Comparison of ENCODE assay signal across 9 mouse cellular contexts in the genomic region with DNA sequence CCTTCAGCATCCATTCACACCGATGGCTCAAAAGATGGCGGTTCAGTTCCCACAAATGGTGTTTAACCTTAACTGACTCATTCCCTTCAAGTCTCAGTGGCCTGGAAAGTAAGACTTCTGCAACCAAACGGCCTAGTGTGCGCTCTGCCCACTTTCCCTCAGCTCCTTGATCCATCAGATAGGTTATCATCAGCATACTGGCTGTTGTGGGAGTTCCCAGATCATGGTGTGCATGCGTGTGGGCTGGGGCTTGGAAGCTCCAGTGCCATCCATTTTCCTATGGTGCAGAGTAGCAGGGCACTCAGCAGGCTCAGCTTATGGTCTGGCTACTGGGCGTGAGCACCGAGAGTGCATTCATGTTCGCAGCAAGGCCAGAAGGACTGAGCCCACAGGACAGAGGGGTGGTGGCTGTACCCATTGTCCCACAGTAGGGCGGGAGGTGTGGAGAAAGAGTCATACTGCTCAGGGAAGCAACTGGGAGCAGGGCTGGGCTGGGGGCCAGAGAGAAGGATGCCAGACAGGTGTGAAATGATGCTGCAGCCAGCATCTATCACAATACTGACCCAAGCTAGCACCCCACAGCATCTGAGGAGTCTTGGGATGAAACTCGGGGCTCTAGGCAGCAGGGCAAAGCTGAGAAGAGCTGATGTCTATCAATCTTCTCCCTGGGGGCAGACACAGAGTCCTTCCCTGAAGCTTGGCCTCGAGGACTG. TPM values are rescaled to one million over a fixed set of nuclear protein-coding genes. Genes with fewer than 3 reads are reported as not detected.
DNase-seq lines count a peak whose midpoint lies in the region; ATAC-seq lines count a peak whose summit lies in the region.
"Had no signal": no experiment of that assay in that cellular context is flagged by ENCODE, and none has a peak within 500 bp of the region (broad histone marks: within the 10 kb centered on the region; RNA-seq: fewer than 3 reads in every experiment).

No protein-coding gene starts in this region.

- 0 out of 2 replicates have a peak overlapping the region, but pooled peaks have one; percentile 44 for H3K27ac ChIP-seq in heart, embryonic 10.5 days
- peak overlapping the region; percentile 68 for H3K27ac ChIP-seq in hindbrain, embryonic 15.5 days (replicated peaks)
- peak overlapping the region; percentile 64 for H3K27ac ChIP-seq in midbrain, embryonic 12.5 days (replicated peaks)

- no peak overlapping the region for H3K4me3 ChIP-seq in heart, embryonic 10.5 days
- no peak overlapping the region for H3K4me3 ChIP-seq in hindbrain, embryonic 15.5 days
- H3K4me3 ChIP-seq in midbrain, embryonic 12.5 days: no peak overlapping the region

- no peak overlapping the region for H3K9ac ChIP-seq in hindbrain, embryonic 15.5 days
- no peak overlapping the region; the same call in 1 of the 2 replicates for H3K9ac ChIP-seq in midbrain, embryonic 12.5 days (replicated peaks)

- H3K4me2 ChIP-seq in hindbrain, embryonic 15.5 days: peak overlapping the region; percentile 17
- no peak overlapping the region; the same call in 1 of the 2 replicates for H3K4me2 ChIP-seq in midbrain, embryonic 12.5 days (replicated peaks)

- WGBS in heart, embryonic 10.5 days: 72% methylated on average over 11 of the region's 11 CpGs
- 64% methylated on average over 11 of the region's 11 CpGs for WGBS in hindbrain, embryonic 15.5 days
- 82% methylated on average over 11 of the region's 11 CpGs for whole genome bisulfite sequencing in midbrain, embryonic 12.5 days

- no peaks in the 10 kb centered on the region for H3K36me3 ChIP-seq in heart, embryonic 10.5 days
- H3K36me3 ChIP-seq in hindbrain, embryonic 15.5 days: no peaks in the 10 kb centered on the region
- no peaks in the 10 kb centered on the region for H3K36me3 ChIP-seq in midbrain, embryonic 12.5 days

- H3K4me1 ChIP-seq in heart, embryonic 10.5 days: peaks cover 100% of the 10 kb centered on the region
- H3K4me1 ChIP-seq in hindbrain, embryonic 15.5 days (replicated peaks): peaks cover 94% of the 10 kb centered on the region
- peaks cover 94% of the 10 kb centered on the region for H3K4me1 ChIP-seq in midbrain, embryonic 12.5 days

- peak; percentile 3; the same call in 1 of the 2 replicates for ATAC-seq in hindbrain, embryonic 15.5 days (ENCODE audit: low FRiP score, low read depth)
- no peak for ATAC-seq in midbrain, embryonic 12.5 days (ENCODE audit: low FRiP score, low read depth)
- no peak for ATAC-seq in granulocyte monocyte progenitor cell, adult 5-6 weeks (replicated peaks; ENCODE audit: poor library complexity, severe bottlenecking)

- no peak for DNase-seq in heart, embryonic 10.5 days (ENCODE audit: low spot score)
- DNase-seq in heart, adult 8-10 months (ENCODE audit: low spot score): no peak
- DNase-seq in c-Kit-positive CD71-positive TER-119-positive erythroid progenitor cells, embryonic 14.5 days (ENCODE audit: low spot score): peak; percentile 32
- no peak for DNase-seq in adrenal gland, adult (ENCODE audit: inconsistent age in 2 of 2, low spot score in 1 of 2)
- no peak for DNase-seq in lung, adult 18-20 months
- DNase-seq: cerebellum, adult 11 months had no signal

- no peaks in the 10 kb centered on the region for H3K27me3 ChIP-seq in heart, embryonic 10.5 days (ENCODE audit: insufficient read depth, poor library complexity, severe bottlenecking)
- H3K27me3 ChIP-seq in hindbrain, embryonic 15.5 days: no peaks in the 10 kb centered on the region
- no peaks in the 10 kb centered on the region for H3K27me3 ChIP-seq in midbrain, embryonic 12.5 days

- no peaks in the 10 kb centered on the region for H3K9me3 ChIP-seq in heart, embryonic 10.5 days
- no peaks in the 10 kb centered on the region for H3K9me3 ChIP-seq in hindbrain, embryonic 15.5 days
- no peaks in the 10 kb centered on the region for H3K9me3 ChIP-seq in midbrain, embryonic 12.5 days

RNA-seq across cellular contexts. Expression of gene Zmiz1, which starts 33.7 kb away (rescaled TPM):
- 38.1 and 45.8 TPM in 2 replicates for polyA plus RNA-seq in heart, embryonic 10.5 days (2016; fragmentation: Nextera tagmentation; extraction: Ambion mirVana)
- 10 to 100 TPM; 34.7 to 44.1 (median 40.4) TPM for total RNA-seq in heart, adult 8-10 months (2022)
- polyA plus RNA-seq in hindbrain, embryonic 15.5 days (2015; fragmentation: Nextera tagmentation; extraction: Ambion mirVana): 70.9 and 72.6 TPM in 2 replicates
- 79.4 and 82.5 TPM in 2 replicates for polyA plus RNA-seq in midbrain, embryonic 12.5 days (2016; fragmentation: Nextera tagmentation; extraction: Ambion mirVana)
- total RNA-seq in granulocyte monocyte progenitor cell, adult 5-6 weeks (2014; fragmentation: Nextera tagmentation): 93.2 and 97.4 TPM in 2 replicates
- 6.9 and 8.9 TPM in 2 replicates for total RNA-seq in granulocyte monocyte progenitor cell, adult 5-6 weeks (2017)
